8 mouse cellular contexts compared by ENCODE assay signal in the genomic region with DNA sequence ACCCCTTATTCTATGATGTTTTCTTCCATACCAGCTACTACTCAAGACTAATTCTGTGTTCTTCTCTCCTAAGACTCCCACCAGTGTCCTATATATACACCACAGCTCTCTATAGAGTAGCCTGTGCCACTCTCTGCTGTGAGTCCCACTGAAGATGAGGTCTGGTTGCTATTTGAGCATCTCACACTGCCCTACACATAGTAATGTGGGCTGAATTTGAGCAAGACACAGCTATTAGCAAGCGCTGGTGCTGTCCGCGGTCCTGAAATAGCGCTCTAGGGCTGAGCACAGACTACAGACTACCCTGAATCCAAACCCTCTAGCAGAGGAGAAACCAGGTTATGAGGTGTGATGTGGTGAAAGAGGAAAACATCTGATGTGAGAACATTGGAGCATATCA. TPM values are rescaled to one million over a fixed set of nuclear protein-coding genes. Genes with fewer than 3 reads are reported as not detected.
DNase-seq lines count a peak whose midpoint lies in the region; ATAC-seq and TF ChIP-seq lines count a peak whose summit lies in the region.

No protein-coding gene starts in this region.

- no peak for TF ChIP-seq CTCF in MEL (IDR thresholded peaks at IDR 0.05 in 2 of 3, conservative IDR thresholded peaks at IDR 0.05 in 1 of 3; ENCODE audit: control insufficient read depth in 1 of 3, insufficient read depth in 1 of 3, low read depth in 2 of 3, low read length in 3 of 3, poor library complexity in 1 of 3, severe bottlenecking in 1 of 3)

- no peak overlapping the region for H3K4me2 ChIP-seq in kidney, embryonic 14.5 days (replicated peaks; ENCODE audit: low read depth, low read length)

- no peak for TF ChIP-seq EP300 in MEL (IDR thresholded peaks at IDR 0.05; ENCODE audit: low read depth in 1 of 2, low read length in 2 of 2)

- TF ChIP-seq POLR2A in MEL (IDR thresholded peaks at IDR 0.05; ENCODE audit: control insufficient read depth in 1 of 2, insufficient read depth in 1 of 2, low read depth in 1 of 2, low read length in 2 of 2, poor library complexity in 1 of 2): no peak

- DNase-seq in heart, embryonic 10.5 days (ENCODE audit: low spot score): peak; percentile 82
- DNase-seq in heart, adult 11 months: no peak
- peak; percentile 67 for DNase-seq in MEL (ENCODE audit: low read depth, low spot score)
- peak; percentile 92 for DNase-seq in embryo, embryonic 10 days (ENCODE audit: low spot score)
- DNase-seq in lung, postnatal 14 days: peak; percentile 68
- peak; percentile 90 for DNase-seq in testis, postnatal 10 days (ENCODE audit: low spot score)
- no peak for DNase-seq in cerebellum, adult 9-11 months

- no peaks in the 10 kb centered on the region for H3K27me3 ChIP-seq in heart, embryonic 10.5 days (ENCODE audit: insufficient read depth, poor library complexity, severe bottlenecking)
- H3K27me3 ChIP-seq in MEL (ENCODE audit: control insufficient read depth in 1 of 2, insufficient read depth in 2 of 2, low read length in 2 of 2): no peaks in the 10 kb centered on the region
- H3K27me3 ChIP-seq in kidney, embryonic 14.5 days (ENCODE audit: control insufficient read depth, insufficient read depth, low read length): no peaks in the 10 kb centered on the region

- WGBS in heart, embryonic 10.5 days: 4% methylated on average over 4 of the region's 4 CpGs
- 3% methylated on average over 4 of the region's 4 CpGs for WGBS in kidney, embryonic 14.5 days

- no peak overlapping the region for H3K4me3 ChIP-seq in heart, embryonic 10.5 days
- H3K4me3 ChIP-seq in MEL (ENCODE audit: control insufficient read depth in 1 of 2, insufficient read depth in 1 of 2, low read depth in 2 of 2, low read length in 2 of 2): no peak overlapping the region
- no peak overlapping the region for H3K4me3 ChIP-seq in kidney, embryonic 14.5 days (ENCODE audit: low read length)

- no peaks in the 10 kb centered on the region for H3K9me3 ChIP-seq in heart, embryonic 10.5 days
- H3K9me3 ChIP-seq in MEL (replicated peaks; ENCODE audit: insufficient read depth, low read length): no peaks in the 10 kb centered on the region
- H3K9me3 ChIP-seq in kidney, embryonic 14.5 days (ENCODE audit: control insufficient read depth, low read length): no peaks in the 10 kb centered on the region

- no peaks in the 10 kb centered on the region for H3K36me3 ChIP-seq in heart, embryonic 10.5 days
- H3K36me3 ChIP-seq in MEL (ENCODE audit: control insufficient read depth in 1 of 2, insufficient read depth in 2 of 2, low read length in 2 of 2): no peaks in the 10 kb centered on the region
- H3K36me3 ChIP-seq in kidney, embryonic 14.5 days (ENCODE audit: control insufficient read depth, insufficient read depth, low read length): no peaks in the 10 kb centered on the region

- no peaks in the 10 kb centered on the region for H3K4me1 ChIP-seq in heart, embryonic 10.5 days
- H3K4me1 ChIP-seq in MEL (ENCODE audit: control insufficient read depth in 1 of 2, insufficient read depth in 2 of 2, low read length in 2 of 2): no peaks in the 10 kb centered on the region
- H3K4me1 ChIP-seq in kidney, embryonic 14.5 days (ENCODE audit: control insufficient read depth, insufficient read depth, low read length): no peaks in the 10 kb centered on the region

- H3K79me2 ChIP-seq in MEL (ENCODE audit: control insufficient read depth, insufficient read depth, low read length, poor library complexity): no peaks in the 10 kb centered on the region

- H3K9ac ChIP-seq in MEL (ENCODE audit: control insufficient read depth, low read depth, low read length, poor library complexity, severe bottlenecking): no peak overlapping the region
- H3K9ac ChIP-seq in kidney, embryonic 14.5 days (ENCODE audit: low read depth, low read length): no peak overlapping the region

- 0 out of 2 replicates have a peak, but pooled peaks have one; percentile 78 for ATAC-seq in kidney, embryonic 14.5 days (ENCODE audit: low FRiP score, low TSS enrichment)

- TF ChIP-seq RAD21 in MEL (IDR thresholded peaks at IDR 0.05; ENCODE audit: low read depth, low read length): no peak

- H3K27ac ChIP-seq in heart, embryonic 10.5 days: no peak overlapping the region
- H3K27ac ChIP-seq in MEL (ENCODE audit: control insufficient read depth, low read depth, low read length): no peak overlapping the region
- H3K27ac ChIP-seq in kidney, embryonic 14.5 days (ENCODE audit: low read depth, low read length): no peak overlapping the region

TF ChIP-seq in MEL, 35 proteins besides CTCF, POLR2A, EP300 and RAD21:
- TF ChIP-seq SMC3 (IDR thresholded peaks at IDR 0.05; ENCODE audit: low read depth, low read length) (no peak), JUND (IDR thresholded peaks at IDR 0.05; ENCODE audit: low read depth, low read length) (no peak), NRF1 (IDR thresholded peaks at IDR 0.05; ENCODE audit: insufficient read depth, low read depth, low read length, poor library complexity, severe bottlenecking) (no peak), MAZ (IDR thresholded peaks at IDR 0.05; ENCODE audit: low read depth, low read length) (no peak), TBP (IDR thresholded peaks at IDR 0.05; ENCODE audit: low read depth, low read length) (no peak), HCFC1 (IDR thresholded peaks at IDR 0.05; ENCODE audit: low read depth, low read length) (no peak), ZNF384 (IDR thresholded peaks at IDR 0.05; ENCODE audit: low read depth, low read length) (no peak), SIN3A (IDR thresholded peaks at IDR 0.05; ENCODE audit: low read length) (no peak), ZC3H11A (IDR thresholded peaks at IDR 0.05; ENCODE audit: low read depth, low read length) (no peak), TAL1 (IDR thresholded peaks at IDR 0.05; ENCODE audit: low read length) (no peak), MYC (IDR thresholded peaks at IDR 0.05; ENCODE audit: low read depth, low read length) (no peak), MEF2A (IDR thresholded peaks at IDR 0.05; ENCODE audit: extremely low read depth, insufficient replicate concordance, low read depth, low read length, poor library complexity, severe bottlenecking) (no peak), ELF1 (IDR thresholded peaks at IDR 0.05; ENCODE audit: low read depth, low read length) (no peak), BHLHE40 (IDR thresholded peaks at IDR 0.05; ENCODE audit: borderline replicate concordance, low read depth, low read length) (no peak), TCF12 (IDR thresholded peaks at IDR 0.05; ENCODE audit: low read depth, low read length) (no peak), USF1 (IDR thresholded peaks at IDR 0.05; ENCODE audit: low read depth, low read length) (no peak), GATA1 (IDR thresholded peaks at IDR 0.05; ENCODE audit: low read depth, low read length) (no peak), ZMIZ1 (IDR thresholded peaks at IDR 0.05; ENCODE audit: low read depth, low read length) (no peak), CHD2 (IDR thresholded peaks at IDR 0.05; ENCODE audit: low read length) (no peak), CHD1 (IDR thresholded peaks at IDR 0.05; ENCODE audit: low read depth, low read length) (no peak)
TF ChIP-seq in MEL: peak in this region for 0.

RNA-seq across cellular contexts. Expression of a gene that starts 59.5 kb away (rescaled TPM):
- polyA plus RNA-seq in heart, embryonic 10.5 days (2016; fragmentation: Nextera tagmentation; extraction: Ambion mirVana): 0.09 and 0.23 TPM in 2 replicates
- not detected in 2 replicates for total RNA-seq in MEL (2012; rRNA removed)
- polyA plus RNA-seq in MEL (2012; ENCODE audit: insufficient read depth in 1 of 2, insufficient read length in 2 of 2, low read depth in 1 of 2, low replicate concordance in 2 of 2, missing spikeins in 1 of 2): not detected
- polyA plus RNA-seq in kidney, embryonic 14.5 days (2014; fragmentation: Nextera tagmentation; extraction: Ambion mirVana): 0.23 and 0.51 TPM in 2 replicates

Comparison
In these comparisons a context has a peak if more than half of its experiments do, and no peak if none do; other contexts are left out.
1. DNase-seq: peak in heart, embryonic 10.5 days (single experiment), MEL (single experiment), embryo, embryonic 10 days (single experiment), lung, postnatal 14 days (single experiment) and testis, postnatal 10 days (single experiment); none in heart, adult 11 months (single experiment) and cerebellum, adult 9-11 months (single experiment).